Mouse (Mus musculus) MEL (cell line): Measurements from ENCODE around the gene Atpaf1.
A peak's percentile ranks its signal among the peaks of the same experiment; 100 is the strongest.

Experiments
- CTCF ChIP-seq, 3 experiments: IDR thresholded peaks in 2 of 3; conservative IDR thresholded peaks in 1 of 3; 2 replicates each; pipeline ENCODE4 v1.5.1; 2011 to 2012; ENCODE audit warnings: low read length in 3 of 3, low read depth in 2 of 3, mild to moderate bottlenecking in 2 of 3, improper control_type of control experiment in 1 of 3, inconsistent platforms in 1 of 3, mixed read lengths in 1 of 3, moderate library complexity in 1 of 3; ENCODE audit not compliant: control insufficient read depth in 1 of 3, insufficient read depth in 1 of 3, poor library complexity in 1 of 3, severe bottlenecking in 1 of 3
- E2F4 ChIP-seq: IDR thresholded peaks from 2 replicates; pipeline ENCODE4 v1.6.1; 2011; ENCODE audit warnings: low read depth, low read length, improper control_type of control experiment, borderline replicate concordance
- GATA1 ChIP-seq: IDR thresholded peaks from 2 replicates; pipeline ENCODE4 v1.6.1; 2011; ENCODE audit warnings: low read depth, low read length, improper control_type of control experiment
- HCFC1 ChIP-seq: IDR thresholded peaks from 2 replicates; pipeline ENCODE4 v1.6.1; 2012; ENCODE audit warnings: low read depth, mild to moderate bottlenecking, inconsistent platforms, low read length, improper control_type of control experiment, moderate library complexity
- MAFK ChIP-seq: IDR thresholded peaks from 2 replicates; pipeline ENCODE4 v1.6.1; 2011; ENCODE audit warnings: low read depth, mild to moderate bottlenecking, low read length, improper control_type of control experiment, borderline replicate concordance
- POLR2A ChIP-seq, 2 experiments: IDR thresholded peaks; 2 replicates each; pipeline ENCODE4 v1.6.1; 2011 to 2012; ENCODE audit warnings: low read length in 2 of 2, mild to moderate bottlenecking in 2 of 2, control low read depth in 1 of 2, improper control_type of control experiment in 1 of 2, low read depth in 1 of 2, moderate library complexity in 1 of 2; ENCODE audit not compliant: control insufficient read depth in 1 of 2, insufficient read depth in 1 of 2, poor library complexity in 1 of 2
- POLR2AphosphoS5 ChIP-seq: IDR thresholded peaks from 2 replicates; pipeline ENCODE4 v1.6.1; 2012; ENCODE audit warnings: low read depth, borderline replicate concordance, mild to moderate bottlenecking, inconsistent platforms, low read length, moderate library complexity, mixed read lengths
- SMC3 ChIP-seq: IDR thresholded peaks from 2 replicates; pipeline ENCODE4 v1.6.1; 2011; ENCODE audit warnings: low read depth, low read length, improper control_type of control experiment
- UBTF ChIP-seq: IDR thresholded peaks from 2 replicates; pipeline ENCODE4 v1.6.1; 2012; ENCODE audit warnings: low read depth, mild to moderate bottlenecking, inconsistent platforms, low read length, improper control_type of control experiment, moderate library complexity, borderline replicate concordance; ENCODE audit not compliant: insufficient read depth
- USF1 ChIP-seq: IDR thresholded peaks from 2 replicates; pipeline ENCODE4 v1.6.1; 2014; ENCODE audit warnings: low read depth, mild to moderate bottlenecking, inconsistent platforms, low read length, improper control_type of control experiment, moderate library complexity
- USF2 ChIP-seq, 2 experiments: IDR thresholded peaks; 2 replicates each; pipeline ENCODE4 v1.6.1; 2011 to 2012; ENCODE audit warnings: improper control_type of control experiment in 2 of 2, low read length in 2 of 2, borderline replicate concordance in 1 of 2, inconsistent platforms in 1 of 2, low read depth in 1 of 2, mild to moderate bottlenecking in 1 of 2; ENCODE audit not compliant: insufficient read depth in 1 of 2
- ZC3H11A ChIP-seq: IDR thresholded peaks from 2 replicates; pipeline ENCODE4 v1.6.1; 2012; ENCODE audit warnings: low read depth, mild to moderate bottlenecking, inconsistent platforms, low read length, improper control_type of control experiment
- ZKSCAN1 ChIP-seq: IDR thresholded peaks from 2 replicates; pipeline ENCODE4 v1.6.1; 2012; ENCODE audit warnings: low read depth, mild to moderate bottlenecking, inconsistent platforms, low read length, improper control_type of control experiment, moderate library complexity

GRCm38 (mm10) chr4:115737551-115738041 is 47.0 kb upstream of the Atpaf1 start, which contains the start of gene Efcab14:
- TF ChIP-seq CTCF (IDR thresholded peaks at IDR 0.05 in 2 of 3, conservative IDR thresholded peaks at IDR 0.05 in 1 of 3; ENCODE audit: control insufficient read depth in 1 of 3, insufficient read depth in 1 of 3, low read depth in 2 of 3, low read length in 3 of 3, poor library complexity in 1 of 3, severe bottlenecking in 1 of 3) (peak; percentile 7 to 52 (median 20); a peak in 3 of 6 replicates), ZKSCAN1 (no peak), ZC3H11A (no peak), HCFC1 (peak; percentile 93), POLR2A (IDR thresholded peaks at IDR 0.05; ENCODE audit: control insufficient read depth in 1 of 2, insufficient read depth in 1 of 2, low read depth in 1 of 2, low read length in 2 of 2, poor library complexity in 1 of 2) (peak; percentile 82 to 85), POLR2AphosphoS5 (no peak), SMC3 (no peak), USF2 (IDR thresholded peaks at IDR 0.05; ENCODE audit: borderline replicate concordance in 1 of 2, insufficient read depth in 1 of 2, low read depth in 1 of 2, low read length in 2 of 2) (no peak), MAFK (no peak), GATA1 (no peak), E2F4 (no peak), UBTF (no peak), USF1 (peak; percentile 68)
